Mouse (Mus musculus): Measurements from ENCODE around the gene Pitpnm1.

The Pitpnm1 gene

DNA sequence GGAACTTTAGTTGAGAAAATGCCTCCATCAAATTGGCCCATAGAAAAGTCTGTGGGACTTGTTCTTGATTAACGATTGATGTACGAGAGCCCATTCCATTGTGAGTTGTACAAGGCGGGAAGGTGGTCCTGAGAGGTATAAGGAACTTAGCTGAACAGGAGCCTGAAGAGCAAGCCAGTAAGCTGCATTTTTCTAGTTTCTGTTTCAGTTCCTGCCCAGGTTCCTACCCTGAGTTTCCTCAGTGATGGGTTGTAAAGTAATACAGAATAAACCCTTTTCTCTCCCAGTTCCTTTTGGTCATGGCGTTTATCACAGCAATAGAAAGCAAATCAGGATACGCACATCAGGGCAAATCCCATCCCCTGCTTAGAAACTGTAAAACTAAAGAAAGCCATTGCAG, 38.1 kb downstream of the Pitpnm1 start:
- DNase-seq (ENCODE audit: low read depth, low spot score) = no peak

DNA sequence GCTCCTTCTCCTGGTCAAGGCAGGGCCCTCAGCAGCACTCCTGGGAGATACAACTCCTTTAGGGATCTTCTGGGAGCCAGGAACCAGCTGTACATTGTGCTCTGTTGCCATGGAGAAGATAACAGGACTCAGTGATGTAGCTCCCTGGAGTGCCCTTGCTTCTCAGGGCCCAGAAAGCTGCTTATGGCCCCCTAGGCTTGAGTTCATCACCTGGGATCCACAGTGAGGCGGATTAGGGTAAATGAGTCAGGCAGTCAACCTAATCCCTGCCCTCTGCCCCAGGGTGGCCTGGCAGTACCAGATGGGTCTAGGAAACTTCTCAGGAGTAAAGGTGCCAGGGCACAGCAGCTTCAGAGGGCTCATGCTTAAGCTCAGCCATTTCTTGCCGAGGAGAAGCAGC, 39.6 kb downstream of the Pitpnm1 start, which contains the start of gene Gpr152:
Gene Gpr152, plus strand, starts transcription at position 342 of the 400 bp plus-strand sequence.
- DNase-seq (ENCODE audit: low read depth, low spot score) = no peak

DNA sequence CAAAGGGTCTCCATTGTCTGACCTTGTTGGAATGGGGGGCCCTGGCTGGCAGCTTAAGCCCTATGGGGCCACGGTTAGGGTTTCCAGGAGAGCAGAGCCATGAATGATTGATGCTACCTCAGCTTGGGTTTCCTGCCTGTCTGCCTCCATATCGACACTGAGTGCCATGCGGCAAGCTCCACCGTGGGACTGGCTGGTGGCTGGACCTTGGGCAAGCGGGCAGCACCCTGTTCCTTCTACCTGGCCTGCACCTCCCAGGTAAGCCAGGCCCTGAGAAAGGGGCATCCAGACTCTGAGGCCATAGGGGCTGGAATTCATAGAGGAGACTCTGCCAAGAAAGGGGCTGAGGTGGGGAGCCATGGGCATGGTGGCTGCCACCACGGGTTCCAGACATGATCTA, 40.3 kb downstream of the Pitpnm1 start:
- no peak for DNase-seq (ENCODE audit: low read depth, low spot score)

DNA sequence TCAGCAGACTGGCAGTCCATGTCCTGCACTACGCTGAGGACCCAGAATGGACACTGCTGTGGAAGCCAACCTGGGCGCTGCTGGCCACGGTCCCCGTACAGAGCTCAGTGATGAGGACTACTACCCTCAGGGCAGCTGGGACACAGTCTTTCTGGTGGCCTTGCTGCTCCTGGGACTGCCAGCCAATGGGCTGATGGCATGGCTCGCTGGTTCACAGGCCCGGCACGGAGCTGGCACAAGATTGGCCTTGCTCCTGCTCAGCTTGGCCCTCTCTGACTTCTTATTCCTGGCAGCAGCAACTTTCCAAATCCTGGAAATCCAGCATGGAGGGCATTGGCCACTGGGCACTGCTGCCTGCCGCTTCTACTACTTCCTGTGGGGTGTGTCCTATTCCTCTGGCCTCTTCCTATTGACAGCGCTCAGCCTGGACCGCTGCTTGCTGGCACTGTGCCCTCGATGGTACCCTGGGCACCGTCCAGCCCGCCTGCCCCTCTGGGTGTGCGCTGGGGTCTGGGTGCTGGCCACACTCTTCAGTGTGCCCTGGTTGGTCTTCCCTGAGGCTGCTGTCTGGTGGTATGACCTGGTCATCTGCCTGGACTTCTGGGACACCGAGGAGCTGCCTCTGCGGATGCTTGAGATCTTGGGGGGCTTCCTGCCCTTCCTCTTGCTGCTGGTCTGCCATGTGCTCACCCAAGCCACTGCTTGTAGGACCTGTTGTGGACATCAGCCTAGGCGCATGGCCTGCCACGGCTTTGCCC, 42.8 kb downstream of the Pitpnm1 start:
- DNase-seq (ENCODE audit: low read depth, low spot score) = no peak

DNA sequence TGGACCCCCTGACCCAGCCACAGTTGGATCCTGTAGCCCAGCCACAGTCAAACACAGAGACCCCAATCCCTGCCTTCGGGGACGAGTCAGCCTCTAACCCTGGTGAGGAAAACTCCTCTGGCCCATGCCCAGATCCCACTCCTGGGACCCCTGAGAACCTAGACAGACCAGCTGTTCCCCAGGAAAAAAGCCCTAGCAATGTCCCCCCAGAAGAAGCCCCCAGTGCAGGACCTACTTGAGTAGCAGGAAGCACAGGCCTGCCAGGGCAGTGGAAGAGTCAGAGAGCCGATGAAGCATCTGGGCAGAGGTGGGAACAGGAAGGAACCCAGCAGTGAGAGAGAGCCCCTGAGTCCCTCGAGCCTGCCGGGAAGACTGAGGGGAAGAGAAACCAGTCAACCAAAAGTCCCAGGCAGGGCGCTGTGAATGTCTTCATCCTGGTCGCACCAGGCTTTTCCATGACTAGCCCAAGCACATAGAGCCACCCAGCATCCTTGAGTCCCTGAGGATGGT, 44.0 kb downstream of the Pitpnm1 start, which contains the start of gene Cabp4:
Gene Cabp4, minus strand, starts transcription at position 275 of the 510 bp plus-strand sequence.
- DNase-seq (ENCODE audit: low read depth, low spot score) = no peak

DNA sequence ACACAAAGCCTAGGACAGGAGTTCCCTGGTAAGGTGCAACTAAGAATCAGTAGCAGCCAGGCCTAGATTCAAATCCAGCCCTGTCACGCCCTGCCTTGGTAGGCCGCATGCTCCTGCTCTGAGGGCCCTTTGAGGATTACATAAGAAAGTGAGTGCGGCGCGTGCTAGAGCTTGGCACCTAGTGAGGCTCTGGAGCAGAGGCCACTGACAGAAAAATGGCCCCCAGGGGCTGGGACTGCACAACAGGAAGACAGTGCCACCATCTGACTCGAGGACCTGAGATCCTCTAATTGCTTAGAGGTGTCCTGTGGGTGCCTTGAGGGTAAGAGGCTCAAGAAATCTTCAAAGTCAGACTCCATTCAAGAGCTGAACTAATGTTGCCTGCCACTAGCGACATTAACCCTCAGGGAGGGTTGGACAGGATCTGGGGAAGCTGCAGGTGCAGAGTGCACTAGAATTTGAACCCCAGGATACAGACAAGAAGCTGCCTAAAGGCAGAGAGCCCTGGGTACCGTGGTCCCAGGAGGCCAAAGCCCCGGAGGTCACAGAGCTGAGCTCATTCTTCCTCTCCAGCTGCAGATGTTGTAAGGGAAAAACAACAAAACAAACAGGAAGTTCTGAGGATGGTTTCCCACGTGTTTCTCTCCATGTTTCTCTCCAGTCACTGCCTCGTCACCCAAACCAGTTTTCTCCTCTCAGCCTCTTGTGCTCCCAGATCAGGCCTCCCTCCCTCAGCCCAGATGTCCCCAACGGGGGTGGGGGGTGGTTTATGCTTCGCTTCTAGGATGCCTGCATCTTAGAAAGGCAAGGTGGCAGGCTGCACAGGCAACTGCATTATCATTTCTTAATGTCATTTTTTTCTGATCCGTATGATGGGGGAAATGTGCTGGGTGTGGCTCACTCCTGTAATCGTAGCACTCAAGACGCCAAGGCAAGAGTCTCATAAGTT, 45.0 kb downstream of the Pitpnm1 start:
- no peak for DNase-seq (ENCODE audit: low read depth, low spot score)

DNA sequence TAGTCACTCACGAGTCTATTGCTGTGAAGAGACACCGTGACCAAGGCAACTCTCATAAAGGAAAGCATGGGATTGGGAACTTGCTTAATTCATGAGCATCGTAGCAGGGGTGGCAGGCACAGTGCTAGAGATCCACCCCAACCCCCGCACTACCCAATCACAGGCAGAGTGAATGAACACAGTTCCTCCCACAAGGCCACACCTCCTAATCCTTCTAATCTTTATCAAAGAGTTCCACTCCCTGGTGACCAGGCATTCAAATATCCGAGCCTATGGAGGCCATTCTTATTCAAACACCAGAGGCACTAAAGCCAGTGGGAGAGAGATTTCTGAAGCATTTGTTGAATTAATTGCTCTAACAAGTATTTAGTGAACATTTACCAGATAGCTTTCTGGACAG, 46.1 kb downstream of the Pitpnm1 start:
- DNase-seq (ENCODE audit: low read depth, low spot score) = peak; percentile 62

DNA sequence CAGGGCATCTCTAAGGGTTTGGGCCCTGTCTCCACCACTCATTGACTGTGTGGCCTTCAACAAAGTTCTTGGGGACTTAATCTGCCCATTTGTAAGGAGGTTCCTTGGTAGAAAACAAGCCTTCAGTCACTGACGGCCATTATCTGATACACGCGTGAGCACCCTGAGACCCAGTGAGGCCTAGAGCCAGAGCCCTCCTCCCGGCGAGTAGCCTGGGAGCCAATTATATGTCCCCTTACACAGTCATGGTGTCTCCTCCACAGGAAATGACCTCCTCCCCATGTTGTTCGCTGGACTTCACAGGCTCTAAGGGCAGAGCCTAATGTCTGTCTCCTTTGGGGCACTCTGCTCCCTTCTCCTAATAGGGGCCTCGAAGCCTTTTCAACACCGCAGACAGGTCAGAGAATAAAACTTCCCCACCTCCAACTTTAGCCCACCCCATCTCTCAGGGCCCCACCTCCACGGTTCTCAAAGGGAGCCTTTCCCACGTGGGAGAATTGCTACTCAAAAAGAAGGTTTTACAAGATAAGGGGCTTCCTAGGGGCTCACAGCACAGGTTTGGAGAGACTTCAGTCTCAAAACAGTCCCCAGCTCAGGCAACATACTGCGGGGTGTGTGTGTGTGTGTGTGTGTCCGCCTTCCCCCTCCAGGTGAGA, 46.7 kb downstream of the Pitpnm1 start:
- DNase-seq (ENCODE audit: low read depth, low spot score) = no peak

DNA sequence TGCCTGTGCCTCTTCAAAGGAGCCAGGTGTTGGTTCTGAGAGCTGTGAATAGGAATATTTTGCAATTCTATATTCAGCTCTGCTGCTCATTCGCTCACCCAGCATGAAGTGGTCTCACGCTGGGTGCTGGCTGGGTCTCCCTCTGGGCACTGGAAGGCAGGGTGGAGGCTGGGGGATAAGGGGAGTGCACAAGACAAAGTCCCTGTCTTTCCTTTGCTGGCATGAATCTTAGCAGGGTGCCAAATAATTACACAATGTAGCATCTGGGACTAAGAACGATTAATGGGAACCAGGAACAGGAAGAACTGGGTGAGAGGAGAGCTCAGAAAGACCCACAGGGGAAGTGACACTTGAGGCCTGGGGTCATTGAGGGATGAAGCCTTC, 47.2 kb downstream of the Pitpnm1 start:
- DNase-seq (ENCODE audit: low read depth, low spot score) = no peak

DNA sequence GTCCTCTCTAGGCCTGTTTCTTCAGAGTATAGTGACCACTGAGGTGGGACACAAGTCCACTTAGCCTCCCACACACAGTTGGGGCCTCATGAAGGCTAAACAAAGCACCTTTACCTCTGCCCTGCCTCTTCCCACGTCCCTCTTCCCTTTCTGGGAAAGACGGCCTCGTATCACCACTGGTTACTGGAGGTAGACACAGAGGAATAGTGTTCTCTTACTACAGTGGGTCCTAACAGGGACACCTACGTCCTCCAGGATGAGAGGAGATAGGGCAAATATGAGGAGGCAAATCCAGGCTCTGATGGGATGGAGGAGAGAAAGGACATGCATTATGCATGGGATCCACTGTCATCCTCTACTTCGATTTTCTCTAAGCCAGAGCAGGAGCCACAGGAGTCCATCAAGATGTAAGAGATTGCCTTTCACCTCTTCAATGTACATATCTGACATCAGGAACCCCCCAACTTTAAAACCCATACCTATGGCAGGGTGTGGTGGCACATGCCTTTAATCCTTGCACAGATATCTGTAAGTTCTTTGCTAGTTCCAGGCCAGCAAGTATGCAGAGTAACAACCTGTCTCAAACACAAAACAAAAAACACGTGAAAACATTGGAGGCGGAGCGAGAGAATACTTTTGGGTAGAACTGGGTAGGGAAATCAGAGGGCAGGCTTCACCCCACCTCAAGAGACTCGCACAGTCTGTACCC, 48.1 kb downstream of the Pitpnm1 start:
- DNase-seq (ENCODE audit: low read depth, low spot score) = no peak

DNA sequence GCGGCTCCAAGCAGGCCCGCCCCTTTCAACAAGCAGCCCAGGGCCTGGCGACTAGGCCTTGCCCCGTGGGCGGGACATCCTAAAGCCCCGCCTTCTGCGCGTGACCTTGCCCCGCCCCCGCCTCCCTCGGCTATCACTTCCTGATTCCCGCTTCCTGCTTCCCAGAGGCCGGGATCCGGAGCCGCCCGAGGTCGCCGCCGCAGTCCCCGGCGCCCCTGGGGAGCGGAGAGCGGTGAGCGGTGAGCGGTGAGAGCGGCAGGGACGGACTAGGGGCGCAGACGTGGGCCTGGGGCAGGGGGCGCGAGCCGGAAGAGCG, 48.7 kb downstream of the Pitpnm1 start, which contains the start of gene Coro1b:
Gene Coro1b, plus strand, starts transcription at position 129 of the 316 bp plus-strand sequence.
- peak; percentile 97 for DNase-seq (ENCODE audit: low read depth, low spot score)

DNA sequence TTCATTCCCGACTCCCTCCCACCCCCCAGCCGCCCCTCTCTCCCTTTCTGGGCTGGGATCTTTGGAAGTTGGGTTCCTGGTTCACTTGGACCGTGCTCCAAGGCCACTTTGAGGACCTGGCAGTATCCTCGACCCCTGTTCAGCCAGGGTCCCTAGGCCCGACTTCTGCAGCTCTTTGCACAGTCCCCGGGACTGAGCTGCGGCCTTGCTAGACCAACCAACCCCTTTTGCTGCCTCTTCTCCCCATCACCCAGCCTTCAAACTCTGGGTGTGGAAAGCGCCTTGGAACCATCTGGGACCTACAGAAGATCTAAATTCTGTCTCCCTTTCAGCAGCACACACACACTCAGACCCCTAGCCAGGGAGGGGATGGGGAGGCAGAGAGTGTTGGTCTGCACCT, 49.0 kb downstream of the Pitpnm1 start:
- no peak for DNase-seq (ENCODE audit: low read depth, low spot score)

DNA sequence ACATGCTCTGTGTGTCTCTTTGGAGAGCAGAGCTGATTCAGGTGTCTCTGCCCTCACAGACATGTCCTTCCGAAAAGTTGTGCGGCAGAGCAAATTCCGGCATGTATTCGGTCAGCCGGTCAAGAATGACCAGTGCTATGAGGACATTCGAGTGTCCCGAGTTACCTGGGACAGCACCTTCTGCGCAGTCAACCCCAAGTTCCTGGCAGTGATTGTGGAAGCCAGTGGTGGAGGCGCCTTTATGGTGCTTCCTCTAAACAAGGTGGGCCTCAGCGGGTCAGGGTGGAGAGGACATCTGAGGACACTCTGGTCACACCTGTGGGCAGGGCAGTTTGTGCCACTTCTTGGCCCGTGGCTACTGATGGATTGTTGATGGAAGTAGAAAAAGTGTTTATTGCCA, 49.5 kb downstream of the Pitpnm1 start:
- no peak for DNase-seq (ENCODE audit: low read depth, low spot score)

DNA sequence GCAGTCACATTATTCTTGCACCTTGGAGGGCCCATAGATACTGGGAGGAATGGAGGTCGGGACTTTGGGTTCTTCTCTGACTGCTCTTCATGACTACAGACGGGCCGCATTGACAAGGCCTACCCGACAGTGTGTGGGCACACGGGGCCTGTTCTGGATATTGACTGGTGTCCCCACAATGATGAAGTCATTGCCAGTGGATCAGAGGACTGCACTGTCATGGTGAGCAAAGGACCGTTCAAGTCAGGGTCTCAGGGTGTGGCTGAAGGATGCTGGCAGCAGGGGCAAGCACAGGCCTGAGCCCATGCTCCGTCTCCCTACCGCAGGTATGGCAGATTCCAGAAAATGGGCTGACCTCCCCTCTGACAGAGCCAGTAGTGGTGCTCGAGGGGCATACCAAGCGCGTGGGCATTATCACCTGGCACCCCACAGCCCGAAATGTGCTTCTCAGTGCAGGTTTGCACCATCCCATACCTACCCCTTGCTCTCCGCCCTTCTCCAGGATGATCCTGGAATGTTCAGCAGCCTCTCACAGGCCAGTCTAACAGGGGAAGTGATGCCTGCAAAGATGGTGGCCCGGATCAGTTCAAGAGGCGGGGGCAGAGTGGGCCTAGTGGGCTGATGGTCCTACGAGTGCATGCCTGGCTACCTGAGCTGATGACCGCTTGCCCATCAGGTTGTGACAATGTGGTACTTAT, 50.1 kb downstream of the Pitpnm1 start:
- no peak for DNase-seq (ENCODE audit: low read depth, low spot score)

DNA sequence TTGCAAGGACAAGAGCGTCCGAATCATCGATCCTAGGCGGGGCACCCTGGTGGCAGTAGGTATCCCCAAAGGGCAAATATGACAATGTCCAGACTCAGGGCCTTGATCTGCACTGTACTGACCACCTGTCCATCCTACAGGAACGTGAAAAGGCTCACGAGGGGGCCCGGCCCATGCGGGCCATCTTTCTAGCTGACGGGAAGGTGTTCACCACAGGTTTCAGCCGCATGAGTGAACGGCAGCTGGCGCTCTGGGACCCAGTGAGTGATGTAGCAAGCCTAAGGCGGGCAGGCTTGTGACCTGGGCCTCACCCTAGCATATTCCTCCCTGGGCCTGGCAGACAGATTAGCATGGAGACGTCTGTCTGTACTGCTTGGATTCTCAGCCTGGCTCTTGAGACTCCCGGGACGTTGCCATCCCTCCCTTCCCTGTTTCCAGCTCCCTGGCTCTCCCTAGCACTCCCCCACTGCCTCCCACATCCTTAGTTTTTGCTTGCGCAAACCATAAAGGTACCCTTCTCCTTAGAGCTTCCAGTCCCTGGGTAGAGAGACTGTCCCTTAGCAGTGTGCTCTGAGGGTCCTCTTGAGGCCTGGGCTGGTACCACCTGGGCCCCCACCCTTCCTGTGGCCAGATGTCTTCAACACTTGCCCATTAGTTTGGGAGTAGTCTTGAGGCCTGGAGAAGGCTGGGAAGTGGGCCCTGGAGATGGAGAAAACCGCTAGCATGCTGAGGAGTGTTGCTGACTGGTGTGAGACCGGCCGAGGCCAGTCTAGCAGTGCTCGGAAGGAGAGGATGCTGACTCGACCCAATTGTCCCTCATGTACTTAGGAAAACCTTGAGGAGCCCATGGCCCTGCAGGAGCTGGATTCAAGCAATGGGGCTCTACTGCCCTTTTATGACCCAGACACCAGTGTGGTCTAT, 51.0 kb downstream of the Pitpnm1 start:
- DNase-seq (ENCODE audit: low read depth, low spot score) = peak; percentile 25

DNA sequence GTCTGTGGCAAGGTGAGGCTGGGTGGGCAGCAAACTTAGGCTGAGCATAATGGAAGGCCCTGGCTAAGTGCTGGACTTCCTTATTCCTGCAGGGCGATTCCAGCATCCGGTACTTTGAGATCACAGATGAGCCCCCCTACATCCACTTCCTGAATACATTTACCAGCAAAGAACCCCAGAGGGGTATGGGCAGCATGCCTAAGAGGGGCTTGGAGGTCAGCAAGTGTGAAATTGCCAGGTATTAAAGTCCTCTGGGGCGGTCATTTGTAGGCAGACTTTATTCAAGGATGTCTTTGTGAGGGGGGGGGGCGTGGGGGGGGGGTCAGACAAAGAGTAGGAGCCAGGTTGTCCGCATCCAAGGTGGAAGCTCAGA, 51.7 kb downstream of the Pitpnm1 start:
- DNase-seq (ENCODE audit: low read depth, low spot score) = no peak

DNA sequence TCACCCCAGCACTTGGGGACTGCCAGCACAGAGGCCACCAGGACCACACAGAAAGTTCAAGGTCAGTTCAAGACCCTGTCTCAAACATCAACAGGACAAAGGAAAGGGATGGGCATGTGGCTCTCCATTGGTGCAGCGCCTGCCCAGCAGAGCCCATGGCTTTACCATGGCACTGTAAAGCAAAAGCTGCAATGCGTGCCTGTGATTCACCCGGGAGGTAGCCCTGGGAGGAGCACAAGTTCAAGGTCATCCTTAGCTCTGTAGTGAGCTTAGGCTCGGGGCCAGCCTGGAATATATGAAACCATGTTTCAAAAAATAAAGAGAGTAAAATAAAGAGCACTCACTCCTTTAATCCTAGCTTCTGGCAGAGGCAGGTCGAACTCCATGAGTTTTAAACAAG, 52.1 kb downstream of the Pitpnm1 start:
- peak; percentile 29 for DNase-seq (ENCODE audit: low read depth, low spot score)

DNA sequence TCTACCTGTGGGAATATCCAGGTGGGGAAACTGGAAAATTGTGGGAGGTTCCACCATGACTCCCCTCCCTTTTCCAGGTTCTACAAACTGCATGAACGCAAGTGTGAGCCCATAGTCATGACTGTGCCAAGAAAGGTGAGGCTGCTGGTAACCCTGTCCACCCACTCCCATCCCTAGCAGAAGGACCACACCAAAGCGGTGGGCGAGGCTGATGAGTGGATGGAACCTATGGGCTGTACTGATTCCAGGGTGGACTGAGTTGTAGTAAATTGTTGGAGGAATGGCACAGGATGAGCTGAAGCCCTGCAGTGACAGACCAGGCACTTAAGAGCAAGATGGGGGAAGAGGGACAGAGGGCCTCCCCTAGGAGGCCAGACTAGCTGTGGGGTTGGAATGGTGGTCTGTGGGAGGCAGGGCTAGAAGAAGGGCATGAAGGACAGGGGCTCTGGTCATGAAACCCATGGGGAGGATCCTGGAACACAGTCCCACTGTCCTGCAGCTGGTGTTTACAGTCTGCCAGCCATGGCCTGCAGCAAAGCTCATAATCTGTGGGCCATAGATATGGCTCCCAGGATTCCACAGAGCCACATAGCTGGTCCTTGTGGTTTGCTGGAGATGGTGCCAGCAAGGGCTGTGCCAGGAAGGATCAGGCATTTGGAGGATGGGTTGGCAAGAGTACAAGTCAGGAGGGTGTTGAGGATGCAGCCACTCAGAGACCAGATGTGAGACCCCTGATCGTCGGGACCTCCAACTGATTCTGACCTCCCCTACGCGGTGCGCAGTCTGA, 52.8 kb downstream of the Pitpnm1 start:
- DNase-seq (ENCODE audit: low read depth, low spot score) = no peak

DNA sequence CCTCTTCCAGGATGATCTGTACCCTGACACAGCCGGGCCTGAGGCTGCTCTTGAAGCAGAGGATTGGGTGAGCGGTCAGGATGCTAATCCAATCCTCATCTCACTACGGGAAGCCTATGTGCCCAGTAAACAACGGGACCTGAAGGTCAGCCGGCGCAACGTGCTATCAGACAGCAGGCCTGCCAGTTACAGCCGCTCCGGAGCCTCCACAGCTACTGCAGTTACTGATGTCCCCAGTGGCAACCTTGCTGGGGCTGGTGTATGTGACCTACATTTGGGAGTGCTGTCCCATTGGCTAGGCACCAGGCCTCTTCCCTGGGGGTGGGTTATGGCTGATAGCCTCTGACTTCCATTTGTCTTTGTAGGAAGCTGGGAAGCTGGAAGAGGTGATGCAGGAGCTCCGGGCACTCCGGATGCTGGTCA, 53.4 kb downstream of the Pitpnm1 start, which contains the start of gene Ptprcap:
Gene Ptprcap, plus strand, starts transcription at position 373 of the 423 bp plus-strand sequence.
- no peak for DNase-seq (ENCODE audit: low read depth, low spot score)

Data from ZHBTc4 (cell line).